Mouse (Mus musculus): Measurements from ENCODE around the gene Prmt9. TPM values are rescaled to one million over a fixed set of nuclear protein-coding genes. Genes with fewer than 3 reads are reported as not detected.

The Prmt9 gene
- polyA plus RNA-seq, 1 experiment = 8.0 TPM

GRCm38 (mm10) chr8:77609621-77610020, 60.4 kb downstream of the Prmt9 start:
- 13% methylated on average over 7 of the region's 7 CpGs for WGBS
- Histone ChIP-seq H3K27ac (ENCODE audit: insufficient read depth, low read depth, low read length) (no peak overlapping the region), H3K36me3 (ENCODE audit: control insufficient read depth, insufficient read depth, low read length) (no peaks in the 10 kb centered on the region), H3K4me3 (ENCODE audit: insufficient read depth, low read depth, low read length) (peak overlapping the region; percentile 92), H3K27me3 (replicated peaks; ENCODE audit: control insufficient read depth, insufficient read depth, low read length) (no peaks in the 10 kb centered on the region), H3K4me1 (ENCODE audit: control insufficient read depth, insufficient read depth, low read length) (no peaks in the 10 kb centered on the region)
- DNase-seq = no peak
- TF ChIP-seq POLR2A (IDR thresholded peaks at IDR 0.05; ENCODE audit: low read depth, low read length) (no peak), CTCF (conservative IDR thresholded peaks at IDR 0.05; ENCODE audit: insufficient read depth, insufficient read length, low read depth, low read length) (no peak)

GRCm38 (mm10) chr8:77610374-77610969, 61.3 kb downstream of the Prmt9 start, which contains the start of gene Tmem184c:
TSS of gene Tmem184c (minus strand) at chr8:77610698.
- TF ChIP-seq CTCF (conservative IDR thresholded peaks at IDR 0.05; ENCODE audit: insufficient read depth, insufficient read length, low read depth, low read length) = no peak
- peak; percentile 4 for TF ChIP-seq POLR2A (IDR thresholded peaks at IDR 0.05; ENCODE audit: low read depth, low read length)
- no peak within 1 kb of the TSS for H3K27ac ChIP-seq (ENCODE audit: insufficient read depth, low read depth, low read length)
- under 1% methylated on average over 36 of the region's 36 CpGs for WGBS
- DNase-seq = peak; percentile 99
- no peaks in the 10 kb centered on the region for H3K36me3 ChIP-seq (ENCODE audit: control insufficient read depth, insufficient read depth, low read length)
- H3K27me3 ChIP-seq (replicated peaks; ENCODE audit: control insufficient read depth, insufficient read depth, low read length) = no peaks in the 10 kb centered on the region
- H3K4me1 ChIP-seq (ENCODE audit: control insufficient read depth, insufficient read depth, low read length) = no peaks in the 10 kb centered on the region
- H3K4me3 ChIP-seq (ENCODE audit: insufficient read depth, low read depth, low read length) = peak within 1 kb of the TSS; percentile 92

- peak; percentile 63 for DNase-seq
- WGBS = 35% methylated on average over 2 of the region's 2 CpGs
- TF ChIP-seq POLR2A (IDR thresholded peaks at IDR 0.05; ENCODE audit: low read depth, low read length) = no peak
- TF ChIP-seq CTCF (conservative IDR thresholded peaks at IDR 0.05; ENCODE audit: insufficient read depth, insufficient read length, low read depth, low read length) = peak; percentile 43
- H3K36me3 ChIP-seq (ENCODE audit: control insufficient read depth, insufficient read depth, low read length) = no peaks in the 10 kb centered on the region
- no peak overlapping the region for H3K27ac ChIP-seq (ENCODE audit: insufficient read depth, low read depth, low read length)
- no peaks in the 10 kb centered on the region for H3K27me3 ChIP-seq (replicated peaks; ENCODE audit: control insufficient read depth, insufficient read depth, low read length)
- no peak overlapping the region for H3K4me3 ChIP-seq (ENCODE audit: insufficient read depth, low read depth, low read length)
- H3K4me1 ChIP-seq (ENCODE audit: control insufficient read depth, insufficient read depth, low read length) = no peaks in the 10 kb centered on the region
Observed at GRCm38 (mm10) chr8:77617916-77618315, 68.7 kb downstream of the Prmt9 start.

GRCm38 (mm10) chr8:77623677-77624209, 74.5 kb downstream of the Prmt9 start:
- no peak overlapping the region for H3K4me3 ChIP-seq (ENCODE audit: insufficient read depth, low read depth, low read length)
- no peak for DNase-seq
- H3K4me1 ChIP-seq (ENCODE audit: control insufficient read depth, insufficient read depth, low read length) = no peaks in the 10 kb centered on the region
- H3K27ac ChIP-seq (ENCODE audit: insufficient read depth, low read depth, low read length) = no peak overlapping the region
- 90% methylated on average over 7 of the region's 7 CpGs for WGBS
- no peaks in the 10 kb centered on the region for H3K27me3 ChIP-seq (replicated peaks; ENCODE audit: control insufficient read depth, insufficient read depth, low read length)
- no peaks in the 10 kb centered on the region for H3K36me3 ChIP-seq (ENCODE audit: control insufficient read depth, insufficient read depth, low read length)
- no peak for TF ChIP-seq POLR2A (IDR thresholded peaks at IDR 0.05; ENCODE audit: low read depth, low read length)
- TF ChIP-seq CTCF (conservative IDR thresholded peaks at IDR 0.05; ENCODE audit: insufficient read depth, insufficient read length, low read depth, low read length) = no peak

- Histone ChIP-seq H3K4me3 (ENCODE audit: insufficient read depth, low read depth, low read length) (no peak overlapping the region), H3K27me3 (replicated peaks; ENCODE audit: control insufficient read depth, insufficient read depth, low read length) (no peaks in the 10 kb centered on the region), H3K27ac (ENCODE audit: insufficient read depth, low read depth, low read length) (no peak overlapping the region), H3K36me3 (ENCODE audit: control insufficient read depth, insufficient read depth, low read length) (no peaks in the 10 kb centered on the region), H3K4me1 (ENCODE audit: control insufficient read depth, insufficient read depth, low read length) (no peaks in the 10 kb centered on the region)
- peak; percentile 77 for DNase-seq
- WGBS = 17% methylated on average over 15 of the region's 15 CpGs
- TF ChIP-seq POLR2A (IDR thresholded peaks at IDR 0.05; ENCODE audit: low read depth, low read length) (no peak), CTCF (conservative IDR thresholded peaks at IDR 0.05; ENCODE audit: insufficient read depth, insufficient read length, low read depth, low read length) (peak; percentile 92)
Observed at GRCm38 (mm10) chr8:77629858-77630537, 80.8 kb downstream of the Prmt9 start.

- TF ChIP-seq CTCF (conservative IDR thresholded peaks at IDR 0.05; ENCODE audit: insufficient read depth, insufficient read length, low read depth, low read length) (no peak), POLR2A (IDR thresholded peaks at IDR 0.05; ENCODE audit: low read depth, low read length) (no peak)
- H3K36me3 ChIP-seq (ENCODE audit: control insufficient read depth, insufficient read depth, low read length) = no peaks in the 10 kb centered on the region
- H3K27ac ChIP-seq (ENCODE audit: insufficient read depth, low read depth, low read length) = no peak overlapping the region
- peak; percentile 23 for DNase-seq
- no peaks in the 10 kb centered on the region for H3K4me1 ChIP-seq (ENCODE audit: control insufficient read depth, insufficient read depth, low read length)
- WGBS = 66% methylated on average over 3 of the region's 3 CpGs
- no peaks in the 10 kb centered on the region for H3K27me3 ChIP-seq (replicated peaks; ENCODE audit: control insufficient read depth, insufficient read depth, low read length)
- H3K4me3 ChIP-seq (ENCODE audit: insufficient read depth, low read depth, low read length) = no peak overlapping the region
Observed at GRCm38 (mm10) chr8:77630691-77631090, 81.5 kb downstream of the Prmt9 start.

Other genes with a start within 250 kb of the Prmt9 start
- gene Arhgap10, start 31.4 kb upstream of the Prmt9 start, polyA plus RNA-seq (2012; rRNA removed) = 26.9 and 28.0 TPM in 2 replicates
- gene Tmem184c, start 61.3 kb downstream of the Prmt9 start, polyA plus RNA-seq (2012; rRNA removed) = 10.0 and 13.2 TPM in 2 replicates
- 3.7 and 4.1 TPM in 2 replicates for gene Ednra, start 175.1 kb downstream of the Prmt9 start, polyA plus RNA-seq (2012; rRNA removed)